Mouse (Mus musculus): ENCODE measurements around the gene Grin3a. TPM values are rescaled to one million over a fixed set of nuclear protein-coding genes. Genes with fewer than 3 reads are reported as not detected.
"Not testable (repeated sequence)": the region's sequence is repeated elsewhere in the genome, so short reads cannot be mapped to it uniquely, and the experiment has no call there.

Gene Grin3a
- polyA plus RNA-seq, 1 experiment from 2014 or later: 1.7 TPM

DNA sequence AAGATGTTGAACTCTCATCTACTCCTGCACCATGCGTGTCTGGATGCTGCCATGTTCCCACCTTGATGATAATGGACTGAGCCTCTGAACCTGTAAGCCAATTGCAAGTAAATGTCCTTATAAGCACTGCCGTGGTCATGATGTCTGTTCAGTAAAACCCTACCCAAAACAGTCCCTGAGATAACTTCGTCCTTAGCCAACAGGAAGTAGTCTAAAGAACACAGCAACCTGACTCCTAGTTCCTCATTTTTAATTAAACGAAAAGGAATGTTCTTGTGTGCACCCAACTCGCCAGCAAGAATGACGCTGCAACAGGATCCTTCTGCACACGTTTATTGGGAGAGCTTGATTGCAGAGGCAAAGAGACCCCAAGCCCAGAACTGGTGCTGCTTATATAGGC lies 225.7 kb downstream of the Grin3a start:
- not testable (repeated sequence) for H3K4me3 ChIP-seq (replicated peaks); ATAC-seq (ENCODE audit: low FRiP score); H3K27me3 ChIP-seq; H3K4me2 ChIP-seq; H3K9me3 ChIP-seq; H3K36me3 ChIP-seq (replicated peaks); H3K27ac ChIP-seq; H3K9ac ChIP-seq; H3K4me1 ChIP-seq
- WGBS: 86% methylated on average over 7 of the region's 7 CpGs

- WGBS: 95% methylated on average over 10 of the region's 10 CpGs
- no peak overlapping the region for H3K9ac ChIP-seq
- H3K36me3 ChIP-seq (replicated peaks): no peaks in the 10 kb centered on the region
- no peak overlapping the region for H3K27ac ChIP-seq
- no peaks in the 10 kb centered on the region for H3K27me3 ChIP-seq
- no peak for ATAC-seq (ENCODE audit: low FRiP score)
- no peak overlapping the region for H3K4me3 ChIP-seq (replicated peaks)
- no peaks in the 10 kb centered on the region for H3K4me1 ChIP-seq
- no peak overlapping the region for H3K4me2 ChIP-seq
- no peaks in the 10 kb centered on the region for H3K9me3 ChIP-seq
These were observed 228.6 kb downstream of the Grin3a start for GRCm38 (mm10) chr4:49616924-49617323.

Other genes starting within 250 kb of the Grin3a start
- gene Tmem246, start 247.9 kb downstream of the Grin3a start, polyA plus RNA-seq (2016; fragmentation: Nextera tagmentation; extraction: Ambion mirVana): 21.7 TPM in 2 replicates
- 68.2 and 71.8 TPM in 2 replicates for gene Rnf20, start 213.7 kb downstream of the Grin3a start, polyA plus RNA-seq (2016; fragmentation: Nextera tagmentation; extraction: Ambion mirVana)
- gene Ppp3r2, start 163.7 kb downstream of the Grin3a start, polyA plus RNA-seq (2016; fragmentation: Nextera tagmentation; extraction: Ambion mirVana): not detected in 2 replicates